Mouse (Mus musculus) C2C12 (cell line): ENCODE measurements around the gene Ncam1.

Source experiments
- CTCF ChIP-seq: IDR thresholded peaks from one replicate; pipeline ENCODE4 v1.5.1; 2011; ENCODE audit not compliant: control insufficient read depth, insufficient read depth, insufficient read length
- MAX ChIP-seq: IDR thresholded peaks from one replicate; pipeline ENCODE4 v1.6.1; 2011; ENCODE audit warnings: mild to moderate bottlenecking, control low read depth
- MYOD1 ChIP-seq: IDR thresholded peaks from one replicate; pipeline ENCODE4 v1.6.1; 2011; ENCODE audit warnings: low read depth; ENCODE audit not compliant: control insufficient read depth, insufficient read length
- MYOG ChIP-seq: IDR thresholded peaks from one replicate; pipeline ENCODE4 v1.6.1; 2011; ENCODE audit not compliant: control insufficient read depth, insufficient read length; ENCODE audit errors: extremely low read depth
- USF1 ChIP-seq: IDR thresholded peaks from one replicate; pipeline ENCODE4 v1.6.1; 2011; ENCODE audit warnings: low read depth, mild to moderate bottlenecking, control low read depth, moderate library complexity

- TF ChIP-seq CTCF (no peak), MAX (no peak), MYOD1 (no peak), MYOG (no peak), USF1 (no peak)
These were observed 274.0 kb downstream of the Ncam1 start for GRCm38 (mm10) chr9:49524721-49525120.
